Mouse (Mus musculus) forebrain, embryonic 11.5 days (tissue): ENCODE results near the gene Fndc11. TPM values are rescaled to one million over a fixed set of nuclear protein-coding genes. Genes with fewer than 3 reads are reported as not detected.
A peak's percentile ranks its signal among the peaks of the same experiment; 100 is the strongest.

Source experiments
- ATAC-seq: fragments of 200-750 bp; cut with Nextera tagmentation; replicated peaks from 2 replicates; pipeline ENCODE4 v1.8.0; 2017; ENCODE audit warnings: moderate TSS enrichment; ENCODE audit not compliant: low FRiP score
- DNase-seq: peaks from one replicate; pipeline ENCODE4 v3.0.0-alpha.2; 2017; ENCODE audit warnings: low spot score
- H3K27ac ChIP-seq: fragments of 300-500 bp; sonication (generic); 2 replicates; pipeline ENCODE4 v1.5.1; 2014; ENCODE audit warnings: low read depth, low read length
- H3K27me3 ChIP-seq: fragments of 300-500 bp; sonication (generic); 2 replicates; pipeline ENCODE4 v1.6.1; 2014; ENCODE audit warnings: mild to moderate bottlenecking, low read length, mixed read lengths; ENCODE audit not compliant: control insufficient read depth, insufficient read depth
- H3K36me3 ChIP-seq: fragments of 300-500 bp; sonication (generic); 2 replicates; pipeline ENCODE4 v1.6.1; 2014; ENCODE audit warnings: mild to moderate bottlenecking, low read length, moderate library complexity, mixed read lengths; ENCODE audit not compliant: control insufficient read depth, insufficient read depth
- H3K4me1 ChIP-seq: fragments of 300-500 bp; sonication (generic); replicated peaks from 2 replicates; pipeline ENCODE4 v1.6.1; 2014; ENCODE audit warnings: low read length, mixed read lengths; ENCODE audit not compliant: control insufficient read depth, insufficient read depth
- H3K4me2 ChIP-seq: fragments of 300-500 bp; sonication (generic); 2 replicates; pipeline ENCODE4 v1.6.1; 2014; ENCODE audit warnings: low read depth, mild to moderate bottlenecking, low read length, moderate library complexity, mixed read lengths; ENCODE audit not compliant: severe bottlenecking
- H3K4me3 ChIP-seq: fragments of 300-500 bp; sonication (generic); 2 replicates; pipeline ENCODE4 v1.5.1; 2014; ENCODE audit warnings: low read depth, low read length
- H3K9ac ChIP-seq: fragments of 300-500 bp; sonication (generic); 2 replicates; pipeline ENCODE4 v1.6.1; 2014; ENCODE audit warnings: low read length
- H3K9me3 ChIP-seq: fragments of 300-500 bp; sonication (generic); 2 replicates; pipeline ENCODE4 v1.6.1; 2016; ENCODE audit warnings: low read length, mixed read lengths; ENCODE audit not compliant: control insufficient read depth
- WGBS: fragments of 180-500 bp; shearing (Covaris S2); extraction: QIAGEN DNeasy Blood & Tissue Kit; methylation state at CpG from one replicate; pipeline ENCODE4 v1.1.7; 2014; 5-methylcytosine and 5-hydroxymethylcytosine counted together
- polyA plus RNA-seq: library from polyadenylated mRNA; unstranded; fragments of >200 nt; fragmentation: Nextera tagmentation; extraction: Ambion mirVana; gene quantifications from 2 replicates; pipeline ENCODE4 v1.2.1, GENCODE M21; 2014

Gene Fndc11
- polyA plus RNA-seq, 1 experiment from 2014 or later: not detected

- DNase-seq: no peak
- H3K9me3 ChIP-seq: no peaks in the 10 kb centered on the region
- H3K27ac ChIP-seq: no peak overlapping the region
- no peaks in the 10 kb centered on the region for H3K4me1 ChIP-seq
- 87% methylated on average over 9 of the region's 9 CpGs for WGBS
- H3K4me3 ChIP-seq: no peak overlapping the region
- no peak overlapping the region for H3K4me2 ChIP-seq
- peaks cover 2% of the 10 kb centered on the region for H3K27me3 ChIP-seq
- ATAC-seq: no peak
- no peaks in the 10 kb centered on the region for H3K36me3 ChIP-seq
- no peak overlapping the region for H3K9ac ChIP-seq
Observed at GRCm38 (mm10) chr2:181206118-181206517, 13.7 kb upstream of the Fndc11 start.

- ATAC-seq (no peak; the same call in 1 of the 2 replicates), DNase-seq (no peak)
- Histone ChIP-seq H3K27ac (no peak overlapping the region), H3K4me2 (peak overlapping the region; percentile 48), H3K4me3 (peak overlapping the region; percentile 22), H3K9ac (no peak overlapping the region; the same call in 1 of the 2 replicates), H3K36me3 (no peaks in the 10 kb centered on the region), H3K9me3 (no peaks in the 10 kb centered on the region), H3K4me1 (peaks cover 9% of the 10 kb centered on the region; the same call in 1 of the 2 replicates), H3K27me3 (peaks cover 30% of the 10 kb centered on the region)
- WGBS: 3% methylated on average over 34 of the region's 34 CpGs
Observed at GRCm38 (mm10) chr2:181212389-181213020, 7.3 kb upstream of the Fndc11 start.

GRCm38 (mm10) chr2:181213021-181213445 lies 6.8 kb upstream of the Fndc11 start, which contains the start of gene Srms:
Gene Srms, minus strand, starts transcription at chr2:181213185.
- Histone ChIP-seq H3K9ac (no peak within 1 kb of the TSS; the same call in 1 of the 2 replicates), H3K4me3 (peak within 1 kb of the TSS; percentile 22), H3K27me3 (peaks cover 30% of the 10 kb centered on the region), H3K4me1 (peaks cover 9% of the 10 kb centered on the region; the same call in 1 of the 2 replicates), H3K9me3 (no peaks in the 10 kb centered on the region), H3K4me2 (peak within 1 kb of the TSS; percentile 48), H3K36me3 (no peaks in the 10 kb centered on the region), H3K27ac (no peak within 1 kb of the TSS)
- ATAC-seq (no peak; the same call in 1 of the 2 replicates), DNase-seq (no peak)
- WGBS: 0% methylated on average over 17 of the region's 17 CpGs

- no peak overlapping the region for H3K4me2 ChIP-seq
- H3K9ac ChIP-seq: no peak overlapping the region
- no peak for DNase-seq
- no peaks in the 10 kb centered on the region for H3K36me3 ChIP-seq
- H3K4me3 ChIP-seq: no peak overlapping the region
- peaks cover 29% of the 10 kb centered on the region for H3K27me3 ChIP-seq
- no peaks in the 10 kb centered on the region for H3K9me3 ChIP-seq
- H3K4me1 ChIP-seq: peaks cover 16% of the 10 kb centered on the region; the same call in 1 of the 2 replicates
- ATAC-seq: no peak
- WGBS: 90% methylated on average over 6 of the region's 6 CpGs
- no peak overlapping the region for H3K27ac ChIP-seq
Observed at GRCm38 (mm10) chr2:181216037-181216436, 3.8 kb upstream of the Fndc11 start.

GRCm38 (mm10) chr2:181218881-181219485 lies 830 bp upstream of the Fndc11 start:
- ATAC-seq (no peak), DNase-seq (no peak)
- no peak overlapping the region for H3K4me3 ChIP-seq
- no peak overlapping the region for H3K4me2 ChIP-seq
- peaks cover 7% of the 10 kb centered on the region; the same call in 1 of the 2 replicates for H3K4me1 ChIP-seq
- H3K27ac ChIP-seq: no peak overlapping the region
- H3K36me3 ChIP-seq: no peaks in the 10 kb centered on the region
- H3K27me3 ChIP-seq: no peaks in the 10 kb centered on the region
- no peak overlapping the region; the same call in 1 of the 2 replicates for H3K9ac ChIP-seq
- WGBS: 71% methylated on average over 5 of the region's 5 CpGs
- H3K9me3 ChIP-seq: no peaks in the 10 kb centered on the region

DNA sequence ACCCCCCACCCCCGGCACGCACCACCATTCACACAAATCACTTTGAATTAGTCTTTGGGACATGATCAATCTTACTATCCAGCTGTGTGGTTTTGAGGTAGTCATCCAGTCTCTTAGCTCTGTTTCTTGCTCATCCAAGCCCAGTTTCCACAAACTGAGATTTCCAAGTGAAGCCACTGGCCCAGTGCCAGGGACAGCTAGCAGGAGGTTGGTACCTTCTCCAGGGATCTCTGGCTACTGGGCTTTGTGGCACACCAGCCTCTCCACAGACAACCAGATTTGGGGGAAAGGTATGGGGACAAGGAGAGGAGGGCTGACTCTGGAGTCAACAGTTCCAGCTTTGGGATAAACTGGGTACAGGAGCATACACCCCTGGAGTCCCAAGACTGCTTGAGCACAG lies 548 bp downstream of the Fndc11 start:
- Histone ChIP-seq H3K9ac (no peak overlapping the region), H3K4me3 (peak overlapping the region; percentile 26; the same call in 1 of the 2 replicates), H3K27me3 (no peaks in the 10 kb centered on the region), H3K27ac (no peak overlapping the region), H3K9me3 (no peaks in the 10 kb centered on the region), H3K36me3 (no peaks in the 10 kb centered on the region), H3K4me2 (peak overlapping the region; percentile 67), H3K4me1 (peaks cover 7% of the 10 kb centered on the region; the same call in 1 of the 2 replicates)
- WGBS: 62% methylated on average over 2 of the region's 2 CpGs
- no peak for DNase-seq
- no peak for ATAC-seq

DNA sequence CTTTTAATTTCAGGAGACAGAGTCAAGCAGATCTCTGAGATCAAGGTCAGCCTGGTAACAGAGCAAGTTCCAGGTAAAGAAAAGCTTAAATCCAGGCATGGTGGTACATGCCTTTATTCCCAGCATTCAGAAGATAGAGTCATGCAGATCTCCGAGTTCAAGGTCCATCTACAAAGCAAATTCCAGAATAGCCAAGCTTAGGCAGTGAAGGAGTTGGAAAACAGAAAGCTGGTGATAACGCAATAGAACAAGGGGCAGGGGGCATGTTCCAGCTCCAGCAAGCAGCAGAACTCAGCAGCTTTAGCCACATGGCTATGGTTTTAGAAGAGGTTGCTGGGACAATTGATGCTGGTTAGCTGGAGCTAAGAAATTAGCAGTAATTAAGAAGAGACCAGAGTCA lies 5.2 kb downstream of the Fndc11 start:
- WGBS: 86% methylated on average over 2 of the region's 2 CpGs
- H3K4me3 ChIP-seq: no peak overlapping the region
- no peaks in the 10 kb centered on the region for H3K27me3 ChIP-seq
- peaks cover 2% of the 10 kb centered on the region; the same call in 1 of the 2 replicates for H3K4me1 ChIP-seq
- DNase-seq: no peak
- no peak for ATAC-seq
- no peaks in the 10 kb centered on the region for H3K9me3 ChIP-seq
- H3K9ac ChIP-seq: no peak overlapping the region
- H3K36me3 ChIP-seq: no peaks in the 10 kb centered on the region
- no peak overlapping the region for H3K4me2 ChIP-seq
- H3K27ac ChIP-seq: no peak overlapping the region

GRCm38 (mm10) chr2:181227122-181227521 lies 7.3 kb downstream of the Fndc11 start:
- Histone ChIP-seq H3K4me3 (no peak overlapping the region), H3K9ac (no peak overlapping the region), H3K4me1 (no peaks in the 10 kb centered on the region), H3K4me2 (no peak overlapping the region), H3K9me3 (no peaks in the 10 kb centered on the region), H3K27me3 (no peaks in the 10 kb centered on the region), H3K36me3 (no peaks in the 10 kb centered on the region), H3K27ac (no peak overlapping the region)
- ATAC-seq (no peak), DNase-seq (no peak)
- WGBS: 91% methylated on average over 3 of the region's 3 CpGs
